Mouse (Mus musculus) bone marrow, adult 2 months (tissue): Measurements from ENCODE around the gene Itgb3bp. TPM values are rescaled to one million over a fixed set of nuclear protein-coding genes. Genes with fewer than 3 reads are reported as not detected.
A peak's percentile ranks its signal among the peaks of the same experiment; 100 is the strongest.

Source experiments
- H3K27ac ChIP-seq: fragments of 200-500 bp; 2 replicates; pipeline ENCODE4 v1.5.1; 2012; ENCODE audit warnings: low read depth, mild to moderate bottlenecking, control low read depth, inconsistent platforms, low read length; ENCODE audit not compliant: control insufficient read depth, poor library complexity, insufficient read depth
- H3K4me1 ChIP-seq: fragments of 200-500 bp; 2 replicates; pipeline ENCODE4 v1.6.1; 2011; ENCODE audit warnings: low read length; ENCODE audit not compliant: control insufficient read depth, insufficient read depth
- H3K4me3 ChIP-seq: fragments of 200-500 bp; replicated peaks from 2 replicates; pipeline ENCODE3; 2011; ENCODE audit warnings: mild to moderate bottlenecking, low read depth, low read length, control low read depth; ENCODE audit not compliant: control insufficient read depth
- CTCF ChIP-seq: fragments of 200-500 bp; IDR thresholded peaks from 2 replicates; pipeline ENCODE4 v1.5.1; 2011; ENCODE audit warnings: low read length, control low read depth; ENCODE audit not compliant: control insufficient read depth, insufficient read depth
- POLR2A ChIP-seq: fragments of 200-500 bp; IDR thresholded peaks from 2 replicates; pipeline ENCODE4 v1.6.1; 2011; ENCODE audit warnings: low read depth, mild to moderate bottlenecking, control low read depth, low read length, borderline replicate concordance; ENCODE audit not compliant: control insufficient read depth
- WGBS: fragments of 180-500 bp; shearing (Covaris S2); methylation state at CpG from one replicate; pipeline ENCODE4 v1.1.7; 2018; 5-methylcytosine and 5-hydroxymethylcytosine counted together
- polyA plus RNA-seq: library from polyadenylated mRNA; stranded (reverse); fragments of >200 nt; gene quantifications from 2 replicates; pipeline ENCODE4 v1.2.4, GENCODE M21; 2011; ENCODE audit warnings: low replicate concordance; ENCODE audit not compliant: missing spikeins, insufficient read depth, insufficient read length

Itgb3bp gene
- polyA plus RNA-seq, 1 experiment: 8.9 TPM

GRCm38 (mm10) chr4:99930518-99931239 is 1.1 kb upstream of the Itgb3bp start:
- WGBS: 50% methylated on average over 10 of the region's 10 CpGs
- Histone ChIP-seq H3K4me1 (no peaks in the 10 kb centered on the region), H3K27ac (no peak overlapping the region), H3K4me3 (no peak overlapping the region)
- no peak for TF ChIP-seq POLR2A
- TF ChIP-seq CTCF: no peak

DNA sequence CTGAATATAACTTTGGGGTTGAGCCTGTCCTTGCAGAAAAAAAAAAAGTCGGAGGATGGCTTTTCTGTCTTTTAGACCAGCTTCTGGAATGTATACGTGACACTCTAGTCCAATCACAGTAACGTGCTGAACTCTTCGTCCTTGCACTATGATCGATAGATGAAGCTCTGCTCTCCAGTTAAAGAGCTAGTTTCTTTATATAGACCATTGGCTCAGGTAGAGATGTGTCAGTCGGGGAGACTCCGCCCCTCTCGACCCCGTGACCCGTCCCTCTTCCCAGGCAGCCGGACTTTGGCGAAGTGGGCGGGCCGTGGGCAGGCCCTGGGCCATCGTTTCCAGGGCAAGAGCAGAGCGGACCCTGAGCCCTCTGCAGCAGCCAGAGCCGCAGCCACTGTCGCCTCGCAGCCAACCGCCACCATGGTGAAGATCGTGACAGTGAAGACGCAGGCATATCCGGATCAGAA is 432 bp downstream of the Itgb3bp start, which contains the start of gene Pgm1:
Pgm1 (plus strand) TSS at position 266 of the 464 bp plus-strand sequence.
- H3K4me3 ChIP-seq: peak within 1 kb of the TSS; percentile 80
- peak within 1 kb of the TSS; percentile 91 for H3K27ac ChIP-seq
- TF ChIP-seq CTCF (no peak), POLR2A (peak; percentile 56; the same call in 1 of the 2 replicates)
- H3K4me1 ChIP-seq: no peaks in the 10 kb centered on the region
- WGBS: 2% methylated on average over 23 of the region's 23 CpGs

GRCm38 (mm10) chr4:99928521-99928920 is 1.1 kb downstream of the Itgb3bp start:
- Histone ChIP-seq H3K4me1 (no peaks in the 10 kb centered on the region), H3K27ac (no peak overlapping the region), H3K4me3 (no peak overlapping the region)
- WGBS: 16% methylated on average over 6 of the region's 6 CpGs
- TF ChIP-seq CTCF (no peak), POLR2A (no peak)

DNA sequence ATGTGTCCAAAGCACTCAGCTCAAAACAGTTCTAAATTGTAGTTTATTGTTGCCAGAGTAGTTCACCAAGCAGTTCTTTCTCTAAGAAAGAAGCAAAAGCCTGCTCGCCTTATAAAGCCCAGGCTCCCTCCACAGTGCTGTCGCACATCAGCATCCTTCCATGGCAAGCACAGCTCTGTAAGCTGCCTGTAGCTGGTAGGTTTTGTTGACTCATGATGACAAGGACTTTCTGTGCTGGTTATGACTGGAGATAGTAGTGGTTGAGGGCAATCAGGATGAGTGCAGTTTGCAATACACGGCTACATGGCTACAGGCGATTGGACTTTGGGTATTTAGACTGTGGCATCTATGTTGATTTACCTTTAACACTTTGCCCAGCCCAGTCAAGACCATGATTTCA is 3.2 kb downstream of the Itgb3bp start:
- TF ChIP-seq POLR2A: no peak
- no peak for TF ChIP-seq CTCF
- no peak overlapping the region for H3K27ac ChIP-seq
- H3K4me3 ChIP-seq: no peak overlapping the region
- H3K4me1 ChIP-seq: no peaks in the 10 kb centered on the region
- WGBS: 68% methylated on average over 4 of the region's 4 CpGs

GRCm38 (mm10) chr4:99913894-99914451 is 15.6 kb downstream of the Itgb3bp start:
- WGBS: 61% methylated on average over 4 of the region's 4 CpGs
- Histone ChIP-seq H3K27ac (no peak overlapping the region), H3K4me3 (no peak overlapping the region), H3K4me1 (no peaks in the 10 kb centered on the region)
- no peak for TF ChIP-seq CTCF
- no peak for TF ChIP-seq POLR2A

- TF ChIP-seq CTCF (no peak), POLR2A (no peak)
- no peaks in the 10 kb centered on the region for H3K4me1 ChIP-seq
- no peak overlapping the region for H3K27ac ChIP-seq
- no peak overlapping the region for H3K4me3 ChIP-seq
Measured at GRCm38 (mm10) chr4:99882405-99882804, 47.2 kb downstream of the Itgb3bp start.

GRCm38 (mm10) chr4:99881882-99882281 is 47.7 kb downstream of the Itgb3bp start:
- Histone ChIP-seq H3K4me1 (no peaks in the 10 kb centered on the region), H3K4me3 (no peak overlapping the region), H3K27ac (no peak overlapping the region)
- TF ChIP-seq CTCF (no peak), POLR2A (no peak)

- Histone ChIP-seq H3K27ac (peak within 1 kb of the TSS; percentile 12; the same call in 1 of the 2 replicates), H3K4me1 (no peaks in the 10 kb centered on the region), H3K4me3 (peak within 1 kb of the TSS; percentile 79)
- TF ChIP-seq CTCF (no peak), POLR2A (no peak)
- under 1% methylated on average over 48 of the region's 48 CpGs for WGBS
Measured at GRCm38 (mm10) chr4:99829094-99830073, 100.2 kb downstream of the Itgb3bp start, which contains the start of gene Efcab7. Gene Efcab7 (plus strand): TSS chr4:99829198.
